Mouse (Mus musculus): ENCODE results near the gene Mast2. TPM values are rescaled to one million over a fixed set of nuclear protein-coding genes. Genes with fewer than 3 reads are reported as not detected.

The Mast2 gene
- total and polyA plus RNA-seq, 2 experiments from 2014 or later, result 36.2 to 95.1 TPM

DNA sequence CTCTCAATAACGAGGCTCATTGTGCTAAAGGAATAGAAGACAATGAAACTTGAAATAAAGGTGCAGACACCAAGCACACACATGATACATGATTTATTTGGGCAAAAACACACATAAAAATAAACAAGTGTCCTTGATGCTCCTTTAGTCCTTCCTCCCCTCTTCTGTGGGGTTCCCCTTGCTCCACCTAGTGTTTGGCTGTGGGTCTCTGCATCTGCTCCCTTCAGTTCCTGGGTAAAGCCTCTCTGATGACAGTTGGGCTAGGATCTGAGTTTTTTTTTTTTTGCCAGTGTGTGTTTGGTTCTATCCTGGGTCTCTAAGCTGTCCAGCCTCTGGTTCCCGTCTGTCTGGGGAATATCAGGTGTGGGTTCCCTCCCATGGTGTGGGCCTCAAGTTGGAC is 181.8 kb downstream of the Mast2 start:
- Histone ChIP-seq H3K36me3 (ENCODE audit: insufficient read depth) (peaks cover 9% of the 10 kb centered on the region), H3K9me3 (ENCODE audit: low read length) (no peaks in the 10 kb centered on the region), H3K4me3 (ENCODE audit: low read depth, low read length) (no peak overlapping the region), H3K9ac (no peak overlapping the region), H3K4me2 (ENCODE audit: low read depth) (no peak overlapping the region), H3K27ac (ENCODE audit: low read depth, low read length) (no peak overlapping the region), H3K27me3 (ENCODE audit: insufficient read depth, low read length) (no peaks in the 10 kb centered on the region), H3K4me1 (ENCODE audit: insufficient read depth) (no peaks in the 10 kb centered on the region)
- TF ChIP-seq CTCF (IDR thresholded peaks at IDR 0.05; ENCODE audit: low read depth), result peak; percentile 55
- 73% methylated on average over 2 of the region's 2 CpGs for WGBS
- DNase-seq, result no peak
- ATAC-seq, result no peak

- H3K9ac ChIP-seq, result no peak overlapping the region
- WGBS, result 96% methylated on average over 6 of the region's 6 CpGs
- DNase-seq, result no peak
- no peaks in the 10 kb centered on the region for H3K27me3 ChIP-seq (ENCODE audit: insufficient read depth, low read length)
- H3K4me3 ChIP-seq (ENCODE audit: low read depth, low read length), result no peak overlapping the region
- H3K4me2 ChIP-seq (ENCODE audit: low read depth), result no peak overlapping the region
- peaks cover 23% of the 10 kb centered on the region for H3K36me3 ChIP-seq (ENCODE audit: insufficient read depth)
- H3K9me3 ChIP-seq (ENCODE audit: low read length), result no peaks in the 10 kb centered on the region
- H3K27ac ChIP-seq (ENCODE audit: low read depth, low read length), result no peak overlapping the region
- no peak for ATAC-seq
- no peaks in the 10 kb centered on the region for H3K4me1 ChIP-seq (ENCODE audit: insufficient read depth)
- TF ChIP-seq CTCF (IDR thresholded peaks at IDR 0.05; ENCODE audit: low read depth), result no peak
Measured at GRCm38 (mm10) chr4:116268220-116268619, 195.8 kb downstream of the Mast2 start.

Other genes with a start within 250 kb of the Mast2 start
- gene Pik3r3, start 242.6 kb downstream of the Mast2 start, total RNA-seq (2014; rRNA removed), result 41.5 and 51.3 TPM in 2 replicates
- 21.5 and 30.8 TPM in 2 replicates for gene Pik3r3, start 242.6 kb downstream of the Mast2 start, polyA plus RNA-seq (2015; fragmentation: Nextera tagmentation; extraction: Ambion mirVana)
- 6.6 and 8.4 TPM in 2 replicates for gene Ipp, start 43.4 kb upstream of the Mast2 start, total RNA-seq (2014; rRNA removed)
- gene Ipp, start 43.4 kb upstream of the Mast2 start, polyA plus RNA-seq (2015; fragmentation: Nextera tagmentation; extraction: Ambion mirVana), result 8.7 and 12.4 TPM in 2 replicates
- gene Tmem69, start 91.8 kb upstream of the Mast2 start, total RNA-seq (2014; rRNA removed), result 9.1 and 12.9 TPM in 2 replicates
- gene Tmem69, start 91.8 kb upstream of the Mast2 start, polyA plus RNA-seq (2015; fragmentation: Nextera tagmentation; extraction: Ambion mirVana), result 19.3 and 19.9 TPM in 2 replicates
- gene Gpbp1l1, start 93.5 kb upstream of the Mast2 start, total RNA-seq (2014; rRNA removed), result 39.6 and 47.5 TPM in 2 replicates
- 10.9 and 14.7 TPM in 2 replicates for gene Gpbp1l1, start 93.5 kb upstream of the Mast2 start, polyA plus RNA-seq (2015; fragmentation: Nextera tagmentation; extraction: Ambion mirVana)
- 2.8 and 5.7 TPM in 2 replicates for gene Ccdc17, start 132.5 kb upstream of the Mast2 start, total RNA-seq (2014; rRNA removed)
- 3.3 and 3.9 TPM in 2 replicates for gene Ccdc17, start 132.5 kb upstream of the Mast2 start, polyA plus RNA-seq (2015; fragmentation: Nextera tagmentation; extraction: Ambion mirVana)
- gene Nasp, start 163.8 kb upstream of the Mast2 start, total RNA-seq (2014; rRNA removed), result 93.3 and 100 TPM in 2 replicates
- 77.7 and 82.3 TPM in 2 replicates for gene Nasp, start 163.8 kb upstream of the Mast2 start, polyA plus RNA-seq (2015; fragmentation: Nextera tagmentation; extraction: Ambion mirVana)
- 596 and 675 TPM in 2 replicates for gene Akr1a1, start 187.5 kb upstream of the Mast2 start, total RNA-seq (2014; rRNA removed)
- 908 and 1,057 TPM in 2 replicates for gene Akr1a1, start 187.5 kb upstream of the Mast2 start, polyA plus RNA-seq (2015; fragmentation: Nextera tagmentation; extraction: Ambion mirVana)
- 204 and 235 TPM in 2 replicates for gene Prdx1, start 221.4 kb upstream of the Mast2 start, total RNA-seq (2014; rRNA removed)
- 593 and 661 TPM in 2 replicates for gene Prdx1, start 221.4 kb upstream of the Mast2 start, polyA plus RNA-seq (2015; fragmentation: Nextera tagmentation; extraction: Ambion mirVana)
- gene Mmachc, start 244.2 kb upstream of the Mast2 start, total RNA-seq (2014; rRNA removed), result 19.6 and 23.0 TPM in 2 replicates
- 16.4 and 21.9 TPM in 2 replicates for gene Mmachc, start 244.2 kb upstream of the Mast2 start, polyA plus RNA-seq (2015; fragmentation: Nextera tagmentation; extraction: Ambion mirVana)
- 13.2 and 15.2 TPM in 2 replicates for gene Ccdc163, start 244.3 kb upstream of the Mast2 start, total RNA-seq (2014; rRNA removed)
- 5.3 and 5.7 TPM in 2 replicates for gene Ccdc163, start 244.3 kb upstream of the Mast2 start, polyA plus RNA-seq (2015; fragmentation: Nextera tagmentation; extraction: Ambion mirVana)

Data from forebrain, postnatal 0 days (tissue).